Mouse (Mus musculus) bone marrow macrophage, adult 2 months (primary cell): ENCODE measurements around the gene Fryl.

Experiments used
- CTCF ChIP-seq: IDR thresholded peaks from 2 replicates; pipeline ENCODE4 v1.5.1; 2012; ENCODE audit warnings: low read depth, mild to moderate bottlenecking, low read length, moderate library complexity
- POLR2A ChIP-seq: IDR thresholded peaks from 2 replicates; pipeline ENCODE4 v1.6.1; 2012; ENCODE audit warnings: mild to moderate bottlenecking, low read depth, low read length, borderline replicate concordance

DNA sequence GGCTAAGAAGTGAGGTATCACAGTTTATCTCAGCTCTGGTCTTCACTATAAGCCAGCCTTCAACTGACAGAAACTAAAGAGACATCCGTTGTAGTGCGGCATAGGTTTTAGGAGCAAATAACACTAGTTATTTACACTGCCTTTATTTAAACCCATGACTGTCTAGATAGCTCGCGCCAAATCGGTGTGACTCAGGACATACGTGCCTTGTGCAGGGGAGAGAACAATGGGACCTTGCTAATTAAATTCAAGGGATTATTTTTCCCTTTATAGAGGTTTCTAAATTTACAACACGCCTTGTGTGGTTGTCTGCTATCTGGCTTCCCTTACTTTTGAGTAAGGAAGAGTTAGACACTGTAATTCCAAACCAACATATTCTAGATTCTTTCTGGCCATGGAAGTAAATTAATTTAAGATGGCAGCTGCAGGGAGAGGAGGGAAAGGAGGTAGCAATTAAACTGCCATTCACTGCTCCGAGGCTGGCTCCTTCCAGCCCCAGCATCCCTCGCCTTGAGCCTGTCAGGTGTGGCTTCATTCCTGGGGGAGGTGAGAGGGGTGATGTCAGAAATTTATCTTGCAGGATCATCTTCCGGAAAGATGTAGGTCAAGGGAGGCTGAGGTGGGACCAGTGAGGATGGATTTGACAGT, 154.0 kb downstream of the Fryl start:
- TF ChIP-seq CTCF (no peak), POLR2A (no peak)
